Mouse (Mus musculus) embryonic facial prominence, embryonic 12.5 days (tissue): ENCODE results near the gene Znhit2. TPM values are rescaled to one million over a fixed set of nuclear protein-coding genes. Genes with fewer than 3 reads are reported as not detected.

ENCODE experiments used
- ATAC-seq: fragments of 200-750 bp; cut with Nextera tagmentation; 2 replicates; pipeline ENCODE4 v1.8.0; 2017; ENCODE audit not compliant: insufficient number of reproducible peaks, insufficient read depth, low FRiP score, low TSS enrichment
- H3K27ac ChIP-seq: fragments of 300-500 bp; sonication (generic); 2 replicates; pipeline ENCODE4 v1.5.1; 2016; ENCODE audit warnings: mild to moderate bottlenecking
- H3K27me3 ChIP-seq: fragments of 300-500 bp; sonication (generic); 2 replicates; pipeline ENCODE4 v1.6.1; 2016; ENCODE audit warnings: mild to moderate bottlenecking, moderate library complexity
- H3K36me3 ChIP-seq: fragments of 300-500 bp; sonication (generic); 2 replicates; pipeline ENCODE4 v1.6.1; 2016; ENCODE audit warnings: mild to moderate bottlenecking
- H3K4me1 ChIP-seq: fragments of 300-500 bp; sonication (generic); 2 replicates; pipeline ENCODE4 v1.6.1; 2016
- H3K4me2 ChIP-seq: fragments of 300-500 bp; sonication (generic); replicated peaks from 2 replicates; pipeline ENCODE4 v1.6.1; 2016; ENCODE audit warnings: mild to moderate bottlenecking, moderate library complexity
- H3K4me3 ChIP-seq: fragments of 300-500 bp; sonication (generic); 2 replicates; pipeline ENCODE4 v1.5.1; 2016; ENCODE audit warnings: mild to moderate bottlenecking
- H3K9ac ChIP-seq: fragments of 300-500 bp; sonication (generic); 2 replicates; pipeline ENCODE4 v1.6.1; 2016; ENCODE audit warnings: mild to moderate bottlenecking, moderate library complexity
- H3K9me3 ChIP-seq: fragments of 300-500 bp; sonication (generic); 2 replicates; pipeline ENCODE4 v1.6.1; 2016; ENCODE audit warnings: mild to moderate bottlenecking, moderate library complexity
- WGBS: fragments of 180-500 bp; shearing (Covaris S2); methylation state at CpG from one replicate; pipeline ENCODE4 v1.1.7; 2016; 5-methylcytosine and 5-hydroxymethylcytosine counted together
- polyA plus RNA-seq: library from polyadenylated mRNA; unstranded; fragments of >200 nt; fragmentation: Nextera tagmentation; extraction: Ambion mirVana; gene quantifications from 2 replicates; pipeline ENCODE4 v1.2.1, GENCODE M21; 2016

The Znhit2 gene
- polyA plus RNA-seq, 1 experiment from 2014 or later, result 39.3 TPM

- peak within 1 kb of the TSS; percentile 97 for H3K4me2 ChIP-seq
- H3K9me3 ChIP-seq, result no peaks in the 10 kb centered on the region
- H3K4me1 ChIP-seq, result peaks cover 14% of the 10 kb centered on the region
- under 1% methylated on average over 58 of the region's 58 CpGs for WGBS
- H3K9ac ChIP-seq, result peak within 1 kb of the TSS; percentile 79
- H3K27me3 ChIP-seq, result no peaks in the 10 kb centered on the region
- H3K27ac ChIP-seq, result peak within 1 kb of the TSS; percentile 73
- H3K36me3 ChIP-seq, result peaks cover 55% of the 10 kb centered on the region
- peak; percentile 86 for ATAC-seq
- H3K4me3 ChIP-seq, result peak within 1 kb of the TSS; percentile 80
These were observed 23.7 kb downstream of the Znhit2 start, which contains the start of the genes Zfpl1 and Cdca5 for GRCm38 (mm10) chr19:6084478-6085248. Gene Zfpl1 (minus strand): TSS chr19:6084956. Gene Cdca5 (plus strand): TSS chr19:6084983.

GRCm38 (mm10) chr19:6085417-6085879, 24.5 kb downstream of the Znhit2 start:
- Histone ChIP-seq H3K27ac (peak overlapping the region; percentile 73; the same call in 1 of the 2 replicates), H3K9ac (peak overlapping the region; percentile 79), H3K4me1 (peaks cover 14% of the 10 kb centered on the region), H3K36me3 (peaks cover 55% of the 10 kb centered on the region), H3K4me2 (peak overlapping the region; percentile 97), H3K27me3 (no peaks in the 10 kb centered on the region), H3K4me3 (peak overlapping the region; percentile 80), H3K9me3 (no peaks in the 10 kb centered on the region)
- WGBS, result 0% methylated on average over 17 of the region's 17 CpGs
- peak; percentile 76 for ATAC-seq

- Histone ChIP-seq H3K4me3 (no peak overlapping the region), H3K4me2 (no peak overlapping the region), H3K27me3 (no peaks in the 10 kb centered on the region), H3K9me3 (no peaks in the 10 kb centered on the region), H3K36me3 (peaks cover 55% of the 10 kb centered on the region), H3K27ac (no peak overlapping the region), H3K9ac (no peak overlapping the region), H3K4me1 (peaks cover 9% of the 10 kb centered on the region)
- ATAC-seq, result no peak
- 93% methylated on average over 13 of the region's 13 CpGs for WGBS
These were observed 27.8 kb downstream of the Znhit2 start for GRCm38 (mm10) chr19:6088841-6089240.

- Histone ChIP-seq H3K4me2 (no peak within 1 kb of the TSS), H3K27ac (no peak within 1 kb of the TSS), H3K4me3 (no peak within 1 kb of the TSS), H3K36me3 (peaks cover 56% of the 10 kb centered on the region), H3K9ac (no peak within 1 kb of the TSS), H3K4me1 (no peaks in the 10 kb centered on the region), H3K9me3 (no peaks in the 10 kb centered on the region), H3K27me3 (no peaks in the 10 kb centered on the region)
- ATAC-seq, result no peak
- WGBS, result 88% methylated on average over 7 of the region's 7 CpGs
These were observed 33.1 kb downstream of the Znhit2 start, which contains the start of gene AC131692.1 for GRCm38 (mm10) chr19:6094119-6094518. Gene AC131692.1 (plus strand): TSS chr19:6094419.

GRCm38 (mm10) chr19:6097847-6098246, 36.9 kb downstream of the Znhit2 start:
- no peak overlapping the region for H3K4me2 ChIP-seq
- no peaks in the 10 kb centered on the region for H3K9me3 ChIP-seq
- no peak overlapping the region for H3K4me3 ChIP-seq
- H3K36me3 ChIP-seq, result peaks cover 22% of the 10 kb centered on the region
- 90% methylated on average over 3 of the region's 3 CpGs for WGBS
- H3K4me1 ChIP-seq, result 0 out of 2 replicates have a peak, but pooled peaks cover 3% of the 10 kb centered on the region
- ATAC-seq, result no peak
- no peaks in the 10 kb centered on the region for H3K27me3 ChIP-seq
- H3K9ac ChIP-seq, result no peak overlapping the region
- H3K27ac ChIP-seq, result no peak overlapping the region

- no peak for ATAC-seq
- Histone ChIP-seq H3K27ac (no peak overlapping the region), H3K27me3 (no peaks in the 10 kb centered on the region), H3K4me3 (no peak overlapping the region), H3K4me2 (no peak overlapping the region), H3K9ac (no peak overlapping the region; the same call in 1 of the 2 replicates), H3K36me3 (peaks cover 4% of the 10 kb centered on the region; the same call in 1 of the 2 replicates), H3K9me3 (no peaks in the 10 kb centered on the region), H3K4me1 (0 out of 2 replicates have a peak, but pooled peaks cover 3% of the 10 kb centered on the region)
- 25% methylated on average over 6 of the region's 6 CpGs for whole genome bisulfite sequencing
These were observed 40.2 kb downstream of the Znhit2 start for GRCm38 (mm10) chr19:6101186-6101585.

GRCm38 (mm10) chr19:6102169-6102853, 41.3 kb downstream of the Znhit2 start:
- no peak overlapping the region for H3K9ac ChIP-seq
- H3K27me3 ChIP-seq, result no peaks in the 10 kb centered on the region
- H3K9me3 ChIP-seq, result no peaks in the 10 kb centered on the region
- no peak overlapping the region for H3K4me3 ChIP-seq
- WGBS, result 80% methylated on average over 6 of the region's 6 CpGs
- no peak for ATAC-seq
- no peak overlapping the region for H3K27ac ChIP-seq
- H3K36me3 ChIP-seq, result no peaks in the 10 kb centered on the region; the same call in 1 of the 2 replicates
- no peak overlapping the region for H3K4me2 ChIP-seq
- 0 out of 2 replicates have a peak, but pooled peaks cover 3% of the 10 kb centered on the region for H3K4me1 ChIP-seq

- Histone ChIP-seq H3K9me3 (no peaks in the 10 kb centered on the region), H3K4me1 (0 out of 2 replicates have a peak, but pooled peaks cover 3% of the 10 kb centered on the region), H3K4me2 (no peak overlapping the region), H3K27ac (no peak overlapping the region), H3K4me3 (no peak overlapping the region), H3K9ac (no peak overlapping the region), H3K27me3 (no peaks in the 10 kb centered on the region), H3K36me3 (no peaks in the 10 kb centered on the region; the same call in 1 of the 2 replicates)
- WGBS, result 77% methylated on average over 4 of the region's 4 CpGs
- ATAC-seq, result no peak
These were observed 43.5 kb downstream of the Znhit2 start for GRCm38 (mm10) chr19:6104476-6104875.

- Histone ChIP-seq H3K9ac (no peak within 1 kb of the TSS), H3K36me3 (no peaks in the 10 kb centered on the region), H3K9me3 (no peaks in the 10 kb centered on the region), H3K4me2 (no peak within 1 kb of the TSS), H3K27me3 (no peaks in the 10 kb centered on the region), H3K4me1 (0 out of 2 replicates have a peak, but pooled peaks cover 3% of the 10 kb centered on the region), H3K27ac (no peak within 1 kb of the TSS), H3K4me3 (no peak within 1 kb of the TSS)
- ATAC-seq, result no peak
- WGBS, result 82% methylated on average over 7 of the region's 7 CpGs
These were observed 44.6 kb downstream of the Znhit2 start, which contains the start of gene Naaladl1 for GRCm38 (mm10) chr19:6105586-6105985. Gene Naaladl1 (plus strand): TSS chr19:6105782.
